Mouse (Mus musculus) liver, postnatal 0 days (tissue): Measurements from ENCODE around the gene Dll3. TPM values are rescaled to one million over a fixed set of nuclear protein-coding genes. Genes with fewer than 3 reads are reported as not detected.

Source experiments
- ATAC-seq: fragments of 200-750 bp; cut with Nextera tagmentation; 2 replicates; pipeline ENCODE4 v1.8.0; 2017; ENCODE audit warnings: mild to moderate bottlenecking, moderate library complexity
- DNase-seq: peaks from one replicate; pipeline ENCODE4 v3.0.0-alpha.2; 2016
- H3K27ac ChIP-seq: fragments of 300-500 bp; sonication (generic); 2 replicates; pipeline ENCODE4 v1.5.1; 2014; ENCODE audit warnings: antibody characterized with exemption, moderate library complexity, mild to moderate bottlenecking, low read depth
- H3K27me3 ChIP-seq: fragments of 300-500 bp; sonication (generic); 2 replicates; pipeline ENCODE4 v1.6.1; 2014; ENCODE audit warnings: low read length, control low read depth, mixed read lengths; ENCODE audit not compliant: insufficient read depth
- H3K36me3 ChIP-seq: fragments of 300-500 bp; sonication (generic); replicated peaks from 2 replicates; pipeline ENCODE4 v1.6.1; 2014; ENCODE audit warnings: mild to moderate bottlenecking, control low read depth, low read length, moderate library complexity, mixed read lengths; ENCODE audit not compliant: insufficient read depth
- H3K4me1 ChIP-seq: fragments of 300-500 bp; sonication (generic); 2 replicates; pipeline ENCODE4 v1.6.1; 2014; ENCODE audit warnings: antibody characterized with exemption, mild to moderate bottlenecking, control low read depth; ENCODE audit not compliant: insufficient read depth
- H3K4me2 ChIP-seq: fragments of 300-500 bp; sonication (generic); 2 replicates; pipeline ENCODE4 v1.6.1; 2014; ENCODE audit warnings: low read depth, mild to moderate bottlenecking, low read length, moderate library complexity, mixed read lengths
- H3K4me3 ChIP-seq: fragments of 300-500 bp; sonication (generic); 2 replicates; pipeline ENCODE4 v1.5.1; 2014; ENCODE audit warnings: low read depth, low read length
- H3K9ac ChIP-seq: fragments of 300-500 bp; sonication (generic); replicated peaks from 2 replicates; pipeline ENCODE4 v1.6.1; 2014; ENCODE audit warnings: mild to moderate bottlenecking, moderate library complexity
- H3K9me3 ChIP-seq: fragments of 300-500 bp; sonication (generic); 2 replicates; pipeline ENCODE4 v1.6.1; 2016; ENCODE audit warnings: mild to moderate bottlenecking, control low read depth, low read length, mixed read lengths
- CTCF ChIP-seq: sonication (generic); IDR thresholded peaks from 2 replicates; pipeline ENCODE4 v1.5.1; 2016; ENCODE audit warnings: antibody characterized with exemption, low read depth
- EP300 ChIP-seq: IDR thresholded peaks from 2 replicates; pipeline ENCODE4 v1.6.1; 2016; ENCODE audit warnings: antibody characterized with exemption, low read depth, mild to moderate bottlenecking
- WGBS: fragments of 180-500 bp; shearing (Covaris S2); extraction: QIAGEN DNeasy Blood & Tissue Kit; methylation state at CpG from one replicate; pipeline ENCODE4 v1.1.7; 2014; ENCODE audit not compliant: insufficient replicate concordance; 5-methylcytosine and 5-hydroxymethylcytosine counted together
- polyA plus RNA-seq: library from polyadenylated mRNA; unstranded; fragments of >200 nt; fragmentation: Nextera tagmentation; extraction: Ambion mirVana; gene quantifications from 2 replicates; pipeline ENCODE4 v1.2.1, GENCODE M21; 2015

Gene Dll3
- polyA plus RNA-seq, 1 experiment from 2014 or later: not detected

- TF ChIP-seq EP300 (no peak), CTCF (no peak)
- H3K4me3 ChIP-seq: no peak overlapping the region
- no peak overlapping the region for H3K9ac ChIP-seq
- no peak overlapping the region for H3K4me2 ChIP-seq
- ATAC-seq (no peak), DNase-seq (no peak)
- no peaks in the 10 kb centered on the region for H3K9me3 ChIP-seq
- WGBS: 79% methylated on average over 4 of the region's 4 CpGs
- no peaks in the 10 kb centered on the region for H3K27me3 ChIP-seq
- peaks cover 93% of the 10 kb centered on the region for H3K36me3 ChIP-seq
- no peak overlapping the region for H3K27ac ChIP-seq
- peaks cover 4% of the 10 kb centered on the region; the same call in 1 of the 2 replicates for H3K4me1 ChIP-seq
These were observed 24.4 kb upstream of the Dll3 start for GRCm38 (mm10) chr7:28326457-28326856.

- TF ChIP-seq EP300: no peak
- no peak overlapping the region for H3K4me2 ChIP-seq
- DNase-seq (no peak), ATAC-seq (no peak)
- WGBS: 84% methylated on average over 8 of the region's 8 CpGs
- H3K27ac ChIP-seq: no peak overlapping the region
- peaks cover 92% of the 10 kb centered on the region for H3K36me3 ChIP-seq
- H3K9me3 ChIP-seq: no peaks in the 10 kb centered on the region
- no peak overlapping the region for H3K9ac ChIP-seq
- no peaks in the 10 kb centered on the region for H3K27me3 ChIP-seq
- no peak overlapping the region for H3K4me3 ChIP-seq
- peaks cover 4% of the 10 kb centered on the region; the same call in 1 of the 2 replicates for H3K4me1 ChIP-seq
These were observed 23.3 kb upstream of the Dll3 start for GRCm38 (mm10) chr7:28325293-28325692.

DNA sequence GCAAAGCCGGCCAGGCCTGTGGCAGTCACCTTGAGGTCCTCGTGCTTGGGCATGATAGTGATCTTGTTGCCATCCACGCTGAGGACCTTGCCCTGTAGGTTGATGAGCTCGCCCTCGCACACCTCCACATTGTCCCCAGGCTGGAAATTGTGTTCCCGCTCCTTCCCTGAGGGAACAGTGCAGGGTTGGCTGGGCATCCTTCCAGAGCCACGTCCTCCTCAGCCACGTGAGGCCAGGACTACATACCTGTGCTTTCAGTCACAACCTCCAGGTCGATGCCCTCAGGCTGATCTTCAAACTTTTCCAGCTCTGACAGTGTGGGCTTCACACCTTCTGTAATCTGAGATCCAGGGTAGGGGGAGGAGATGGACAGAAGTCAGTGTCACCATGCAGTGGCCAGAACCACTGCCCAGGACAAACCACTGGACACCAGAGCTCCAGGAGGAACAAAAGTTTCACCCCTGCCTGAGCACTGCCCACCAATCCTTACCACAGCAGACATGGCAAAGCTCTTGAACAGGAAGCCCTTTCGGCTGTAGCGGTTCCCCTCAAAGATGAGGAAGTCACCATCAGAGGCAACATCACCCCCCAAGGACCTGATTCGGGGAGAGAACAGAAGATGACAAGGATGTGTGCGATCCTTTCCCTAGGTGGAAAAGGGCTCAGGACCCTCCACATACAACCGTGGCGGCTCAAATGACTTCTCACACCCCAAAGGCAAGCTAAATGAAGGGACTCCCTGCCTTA lies 20.1 kb upstream of the Dll3 start:
- DNase-seq: peak; percentile 71
- peak; percentile 93 for ATAC-seq

DNA sequence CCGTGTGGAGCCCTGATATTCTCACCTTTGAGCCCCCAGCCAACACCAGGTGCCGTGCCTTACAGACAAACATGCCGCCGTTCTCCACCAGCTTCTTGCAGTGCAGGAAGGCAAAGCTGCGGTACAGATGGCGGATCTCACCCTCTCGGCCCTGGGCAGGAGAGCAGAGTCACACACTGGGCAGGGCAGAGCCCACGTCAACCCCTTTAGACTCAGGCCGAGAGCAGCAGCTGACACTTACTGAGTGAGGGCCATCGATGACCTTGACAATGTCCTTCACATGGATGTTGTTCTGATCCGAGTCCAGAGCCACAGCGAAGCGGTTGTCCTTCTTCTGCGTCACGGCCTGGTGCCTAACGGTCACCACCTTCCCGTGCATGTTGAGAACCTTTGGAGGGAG lies 16.7 kb upstream of the Dll3 start:
- Histone ChIP-seq H3K36me3 (peaks cover 92% of the 10 kb centered on the region), H3K4me3 (no peak overlapping the region), H3K4me2 (no peak overlapping the region), H3K27me3 (no peaks in the 10 kb centered on the region), H3K27ac (no peak overlapping the region), H3K9me3 (no peaks in the 10 kb centered on the region), H3K4me1 (peaks cover 4% of the 10 kb centered on the region; the same call in 1 of the 2 replicates), H3K9ac (no peak overlapping the region)
- ATAC-seq (no peak), DNase-seq (no peak)
- 95% methylated on average over 17 of the region's 17 CpGs for WGBS
- TF ChIP-seq CTCF (no peak), EP300 (no peak)

More for the DNA sequence above, 20.1 kb upstream of the Dll3 start:
- WGBS: 68% methylated on average over 15 of the region's 15 CpGs
- Histone ChIP-seq H3K36me3 (peaks cover 94% of the 10 kb centered on the region), H3K27ac (peak overlapping the region; percentile 52; the same call in 1 of the 2 replicates), H3K4me1 (peaks cover 4% of the 10 kb centered on the region; the same call in 1 of the 2 replicates), H3K4me3 (no peak overlapping the region), H3K4me2 (no peak overlapping the region), H3K27me3 (no peaks in the 10 kb centered on the region), H3K9ac (no peak overlapping the region), H3K9me3 (no peaks in the 10 kb centered on the region)
- TF ChIP-seq CTCF: no peak
- TF ChIP-seq EP300: peak; percentile 11; the same call in 1 of the 2 replicates

GRCm38 (mm10) chr7:28318036-28318435 lies 16.0 kb upstream of the Dll3 start:
- Histone ChIP-seq H3K4me3 (no peak overlapping the region), H3K9me3 (no peaks in the 10 kb centered on the region), H3K36me3 (peaks cover 85% of the 10 kb centered on the region), H3K27me3 (no peaks in the 10 kb centered on the region), H3K27ac (no peak overlapping the region), H3K4me1 (peaks cover 4% of the 10 kb centered on the region; the same call in 1 of the 2 replicates), H3K9ac (no peak overlapping the region), H3K4me2 (no peak overlapping the region)
- ATAC-seq: no peak
- TF ChIP-seq CTCF (no peak), EP300 (no peak)
- no peak for DNase-seq
- WGBS: 80% methylated on average over 3 of the region's 3 CpGs

- Histone ChIP-seq H3K4me3 (peak within 1 kb of the TSS; percentile 93), H3K9ac (peak within 1 kb of the TSS; percentile 92), H3K4me1 (peaks cover 15% of the 10 kb centered on the region), H3K27ac (peak within 1 kb of the TSS; percentile 73), H3K4me2 (peak within 1 kb of the TSS; percentile 91), H3K27me3 (no peaks in the 10 kb centered on the region), H3K9me3 (no peaks in the 10 kb centered on the region), H3K36me3 (peaks cover 52% of the 10 kb centered on the region)
- DNase-seq (peak; percentile 97), ATAC-seq (peak; percentile 98)
- TF ChIP-seq CTCF (peak; percentile 20; the same call in 1 of the 2 replicates), EP300 (0 out of 2 replicates have a peak, but pooled peaks have one; percentile 18)
- WGBS: under 1% methylated on average over 37 of the region's 45 CpGs
These were observed 10.0 kb upstream of the Dll3 start, which contains the start of gene Timm50 for GRCm38 (mm10) chr7:28311926-28312543. TSS of gene Timm50 (minus strand) at chr7:28312072.
